Mouse (Mus musculus) embryonic fibroblast, embryonic 13.5 days (primary cell): ENCODE data around the gene Whrn. TPM values are rescaled to one million over a fixed set of nuclear protein-coding genes. Genes with fewer than 3 reads are reported as not detected.

ENCODE experiments used
- H3K27ac ChIP-seq: 2 replicates; pipeline ENCODE4 v1.5.1; 2012; ENCODE audit warnings: low read length, control low read depth, inconsistent platforms; ENCODE audit not compliant: insufficient read depth
- H3K4me1 ChIP-seq: 2 replicates; pipeline ENCODE4 v1.6.1; 2011; ENCODE audit warnings: low read length; ENCODE audit not compliant: control insufficient read depth, insufficient read depth
- H3K4me3 ChIP-seq: 2 replicates; pipeline ENCODE4 v1.5.1; 2011; ENCODE audit warnings: mild to moderate bottlenecking, control low read depth, low read length; ENCODE audit not compliant: insufficient read depth
- CTCF ChIP-seq: IDR thresholded peaks from 2 replicates; pipeline ENCODE4 v1.5.1; 2011; ENCODE audit warnings: mild to moderate bottlenecking, control low read depth, low read length, moderate library complexity, borderline replicate concordance; ENCODE audit not compliant: insufficient read depth
- POLR2A ChIP-seq: IDR thresholded peaks from 2 replicates; pipeline ENCODE4 v1.6.1; 2011; ENCODE audit warnings: low read depth, mild to moderate bottlenecking, control low read depth, low read length, moderate library complexity
- polyA plus RNA-seq: library from polyadenylated mRNA; stranded (reverse); fragments of >200 nt; gene quantifications from 2 replicates; pipeline ENCODE4 v1.2.4, GENCODE M21; 2011; ENCODE audit warnings: low read depth; ENCODE audit not compliant: missing spikeins, insufficient read length

The Whrn gene
- polyA plus RNA-seq, 1 experiment = 7.5 TPM

GRCm38 (mm10) chr4:63402056-63402455 lies 93.7 kb downstream of the Whrn start:
- H3K4me1 ChIP-seq = peaks cover 29% of the 10 kb centered on the region
- no peak for TF ChIP-seq CTCF
- TF ChIP-seq POLR2A = no peak
- no peak overlapping the region for H3K4me3 ChIP-seq
- H3K27ac ChIP-seq = peak overlapping the region; percentile 72; the same call in 1 of the 2 replicates

- Histone ChIP-seq H3K4me1 (peaks cover 29% of the 10 kb centered on the region), H3K4me3 (no peak overlapping the region), H3K27ac (peak overlapping the region; percentile 17)
- TF ChIP-seq CTCF (no peak), POLR2A (no peak)
Measured at GRCm38 (mm10) chr4:63401620-63402019, 94.2 kb downstream of the Whrn start.

GRCm38 (mm10) chr4:63400541-63401306 lies 95.1 kb downstream of the Whrn start:
- Histone ChIP-seq H3K4me1 (peaks cover 29% of the 10 kb centered on the region), H3K27ac (peak overlapping the region; percentile 84), H3K4me3 (no peak overlapping the region)
- no peak for TF ChIP-seq CTCF
- no peak for TF ChIP-seq POLR2A

GRCm38 (mm10) chr4:63399691-63400270 lies 96.0 kb downstream of the Whrn start:
- H3K4me3 ChIP-seq = no peak overlapping the region
- peak overlapping the region; percentile 84 for H3K27ac ChIP-seq
- peaks cover 29% of the 10 kb centered on the region for H3K4me1 ChIP-seq
- no peak for TF ChIP-seq CTCF
- TF ChIP-seq POLR2A = no peak

- TF ChIP-seq POLR2A = no peak
- no peak for TF ChIP-seq CTCF
- peak overlapping the region; percentile 84 for H3K27ac ChIP-seq
- no peak overlapping the region for H3K4me3 ChIP-seq
- H3K4me1 ChIP-seq = peaks cover 29% of the 10 kb centered on the region
Measured at GRCm38 (mm10) chr4:63398854-63399609, 96.8 kb downstream of the Whrn start.

GRCm38 (mm10) chr4:63397981-63398537 lies 97.7 kb downstream of the Whrn start:
- TF ChIP-seq POLR2A (no peak), CTCF (no peak)
- Histone ChIP-seq H3K27ac (no peak overlapping the region), H3K4me3 (no peak overlapping the region), H3K4me1 (peaks cover 22% of the 10 kb centered on the region)

GRCm38 (mm10) chr4:63391322-63391721 lies 104.5 kb downstream of the Whrn start:
- TF ChIP-seq CTCF (no peak), POLR2A (no peak)
- no peak overlapping the region for H3K27ac ChIP-seq
- no peaks in the 10 kb centered on the region for H3K4me1 ChIP-seq
- no peak overlapping the region for H3K4me3 ChIP-seq

GRCm38 (mm10) chr4:63389887-63390528 lies 105.8 kb downstream of the Whrn start:
- Histone ChIP-seq H3K4me3 (no peak overlapping the region), H3K27ac (no peak overlapping the region), H3K4me1 (no peaks in the 10 kb centered on the region)
- TF ChIP-seq POLR2A (no peak), CTCF (no peak)
